Mouse (Mus musculus): ENCODE results near the gene Them4.
A peak's percentile ranks its signal among the peaks of the same experiment; 100 is the strongest.

Gene Them4

DNA sequence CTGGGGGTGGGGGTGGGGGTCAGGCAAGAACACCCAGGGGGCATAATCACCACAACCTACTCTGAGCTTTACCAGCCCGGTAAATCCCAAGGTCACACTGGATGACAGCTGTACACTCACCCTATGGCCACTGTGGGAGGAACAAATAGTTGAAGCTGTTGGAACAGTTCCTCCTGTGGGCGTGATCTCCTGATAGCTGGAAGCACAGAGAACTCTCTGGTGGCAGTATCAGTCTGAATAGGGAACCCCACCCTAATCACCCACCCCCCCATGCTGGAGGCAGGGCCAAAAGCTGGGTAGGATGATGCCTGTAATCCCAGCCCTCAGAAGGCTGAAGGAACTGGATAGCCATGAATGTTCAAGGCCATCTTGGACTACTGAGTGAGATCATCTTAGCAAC is 59.8 kb downstream of the Them4 start:
- no peak for DNase-seq

DNA sequence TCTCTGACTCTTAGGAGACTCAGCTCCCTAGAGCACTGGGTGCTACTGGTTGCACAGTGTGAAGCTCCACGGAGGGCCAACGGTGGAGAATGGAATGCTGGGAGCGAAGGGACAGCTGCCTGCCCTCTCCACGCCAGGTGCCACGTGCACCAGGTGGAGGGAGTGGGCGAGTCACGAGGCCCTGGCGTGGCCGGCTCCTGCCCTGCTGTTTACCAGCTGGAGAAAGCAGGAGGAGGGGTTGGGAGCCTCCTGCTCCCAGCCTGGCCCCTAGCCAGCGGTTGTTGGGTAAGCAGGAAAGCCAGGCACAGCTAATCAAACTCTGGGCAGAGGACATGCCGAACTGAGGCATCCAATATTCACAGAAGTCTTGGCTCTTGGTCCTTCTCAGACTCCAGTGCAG is 61.7 kb downstream of the Them4 start:
- DNase-seq = no peak

DNA sequence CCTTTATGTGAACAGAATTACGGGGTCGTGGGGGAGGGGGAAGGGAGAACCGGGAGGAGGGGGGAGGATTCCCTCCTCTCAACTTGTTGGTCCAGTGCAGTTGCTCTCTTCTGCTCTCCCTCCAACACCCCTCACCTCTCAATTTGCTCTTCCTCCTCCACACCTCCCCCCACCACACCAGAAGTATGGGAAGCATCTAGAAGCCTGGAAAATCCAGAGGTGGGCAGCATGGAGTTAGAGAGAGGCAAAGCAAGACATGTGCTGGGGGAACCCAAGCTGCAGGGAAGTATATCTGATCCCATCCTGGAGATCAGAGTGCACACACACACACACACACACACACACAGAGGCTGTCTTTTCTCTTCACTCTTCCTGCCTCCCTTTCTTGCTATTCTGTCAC is 62.1 kb downstream of the Them4 start:
- DNase-seq = no peak

DNA sequence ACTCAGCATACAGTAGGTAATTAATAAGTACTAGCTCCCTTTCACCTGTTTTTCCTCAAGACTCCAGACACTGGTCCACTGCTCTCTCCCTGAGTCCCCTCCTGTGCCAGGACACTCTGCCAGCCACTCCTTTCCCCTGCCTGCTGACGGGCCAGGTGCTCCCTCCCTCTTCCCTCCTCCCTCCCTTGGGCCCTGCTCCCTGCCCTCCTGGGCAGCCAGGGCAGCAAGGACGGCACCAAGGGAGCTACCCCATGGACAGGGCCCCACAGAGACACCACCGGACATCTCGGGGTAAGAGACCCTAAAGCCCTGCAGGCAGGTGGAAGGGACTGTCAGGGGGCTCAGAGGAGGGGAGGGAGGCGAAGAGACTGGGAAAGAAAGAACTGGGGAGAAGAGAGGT is 62.8 kb downstream of the Them4 start, which contains the start of gene Rorc:
Gene Rorc, plus strand, starts transcription at position 154 of the 400 bp plus-strand sequence.
- DNase-seq = no peak

DNA sequence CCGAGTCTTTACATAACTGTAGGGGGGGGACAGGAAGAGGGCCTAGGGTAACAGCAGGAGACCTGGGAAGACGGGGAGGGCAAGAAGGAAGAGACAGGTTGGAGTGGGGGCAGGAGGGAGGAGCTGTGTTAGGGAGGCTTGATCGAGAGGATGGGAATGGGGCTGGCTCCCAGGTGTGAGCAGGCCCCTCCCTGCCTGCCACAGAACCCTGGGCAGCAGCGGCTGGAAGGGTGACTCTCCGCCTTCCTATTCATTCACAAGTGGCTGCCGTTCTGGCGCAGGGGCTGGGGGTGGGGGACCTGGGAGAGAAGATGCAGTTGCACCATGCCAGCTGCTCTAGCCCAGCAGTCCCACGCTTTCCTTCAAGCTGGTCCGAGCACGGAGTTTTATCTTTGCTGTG is 63.2 kb downstream of the Them4 start:
- DNase-seq = peak; percentile 60

DNA sequence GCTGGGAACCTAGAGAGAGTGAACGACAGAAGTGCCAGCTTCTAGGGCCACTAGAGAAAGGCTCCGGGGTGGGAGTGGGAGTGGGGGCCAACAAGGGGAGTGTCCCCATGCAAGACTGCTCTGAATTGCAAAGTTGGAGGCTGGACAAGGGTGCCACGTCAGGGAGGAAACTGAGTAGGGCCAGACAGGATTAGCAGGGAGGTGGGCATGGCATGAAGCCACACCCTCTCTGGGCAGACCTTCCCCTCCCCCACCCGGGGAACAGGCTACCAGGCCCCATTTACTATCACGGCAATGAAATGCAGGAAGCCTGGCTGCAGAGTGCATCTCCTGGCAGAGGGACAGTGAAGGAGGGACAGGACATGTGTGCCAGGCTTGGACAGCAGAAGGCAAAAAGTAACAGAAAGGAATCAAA is 63.7 kb downstream of the Them4 start:
- peak; percentile 74 for DNase-seq

DNA sequence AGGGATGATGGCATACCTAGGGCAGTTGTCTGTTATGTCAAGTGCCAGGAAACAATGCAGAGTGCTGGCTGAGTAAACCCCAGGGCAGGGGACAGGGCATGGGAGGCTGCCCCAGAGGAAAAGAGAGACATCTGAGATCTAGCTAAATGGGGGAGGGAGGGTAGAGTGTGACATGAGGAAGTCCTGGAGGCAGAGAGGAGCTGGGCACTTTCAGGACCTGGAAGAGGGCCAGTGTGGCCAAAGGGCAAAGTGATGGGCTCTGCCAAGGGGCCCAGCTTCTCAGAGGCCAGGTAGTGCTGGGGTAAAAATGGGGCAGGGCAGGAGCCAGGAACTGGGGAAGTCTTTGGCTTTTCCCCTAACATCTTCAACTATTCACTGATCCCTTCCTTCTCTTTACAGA is 64.7 kb downstream of the Them4 start:
- DNase-seq = peak; percentile 41

DNA sequence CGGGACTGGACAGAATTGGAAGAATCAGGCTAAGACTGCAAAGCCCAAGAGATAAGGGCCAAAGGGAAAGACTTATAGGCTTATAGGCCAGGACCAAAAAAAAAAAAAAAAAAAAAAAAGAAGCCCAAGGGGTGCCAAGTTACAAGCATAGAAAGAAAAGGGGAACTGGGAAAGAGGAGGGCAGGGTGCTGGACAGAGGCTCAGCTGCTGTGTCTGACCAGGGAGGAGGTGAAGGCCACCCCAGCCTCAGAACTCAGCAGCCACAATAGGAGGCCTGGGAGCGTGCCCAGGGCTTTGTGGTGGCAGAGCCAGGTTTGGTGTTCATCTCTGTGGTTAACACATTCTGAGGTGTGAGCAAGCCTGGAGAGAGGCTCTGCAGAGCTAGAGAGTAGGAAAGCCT is 65.3 kb downstream of the Them4 start:
- peak; percentile 56 for DNase-seq

DNA sequence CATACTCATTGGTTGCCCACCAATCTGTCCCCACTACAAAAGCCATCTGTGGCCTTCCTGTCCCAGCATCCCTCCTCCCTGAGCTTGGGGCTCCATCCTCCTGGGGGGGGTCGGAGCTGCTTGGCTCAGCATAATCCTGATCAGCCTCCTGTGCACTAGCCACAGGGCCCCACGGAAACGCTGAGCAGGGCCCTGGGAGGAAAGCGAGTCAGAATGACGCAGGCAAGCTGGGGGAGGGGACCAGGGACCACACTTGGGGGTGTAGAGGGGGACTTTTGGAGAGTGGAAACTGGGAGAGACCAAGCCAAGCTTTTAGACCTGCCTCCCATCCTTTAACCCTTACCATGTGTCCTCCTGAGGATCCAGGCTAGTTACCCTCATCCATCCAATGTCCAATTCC is 66.0 kb downstream of the Them4 start:
- DNase-seq = peak; percentile 83

DNA sequence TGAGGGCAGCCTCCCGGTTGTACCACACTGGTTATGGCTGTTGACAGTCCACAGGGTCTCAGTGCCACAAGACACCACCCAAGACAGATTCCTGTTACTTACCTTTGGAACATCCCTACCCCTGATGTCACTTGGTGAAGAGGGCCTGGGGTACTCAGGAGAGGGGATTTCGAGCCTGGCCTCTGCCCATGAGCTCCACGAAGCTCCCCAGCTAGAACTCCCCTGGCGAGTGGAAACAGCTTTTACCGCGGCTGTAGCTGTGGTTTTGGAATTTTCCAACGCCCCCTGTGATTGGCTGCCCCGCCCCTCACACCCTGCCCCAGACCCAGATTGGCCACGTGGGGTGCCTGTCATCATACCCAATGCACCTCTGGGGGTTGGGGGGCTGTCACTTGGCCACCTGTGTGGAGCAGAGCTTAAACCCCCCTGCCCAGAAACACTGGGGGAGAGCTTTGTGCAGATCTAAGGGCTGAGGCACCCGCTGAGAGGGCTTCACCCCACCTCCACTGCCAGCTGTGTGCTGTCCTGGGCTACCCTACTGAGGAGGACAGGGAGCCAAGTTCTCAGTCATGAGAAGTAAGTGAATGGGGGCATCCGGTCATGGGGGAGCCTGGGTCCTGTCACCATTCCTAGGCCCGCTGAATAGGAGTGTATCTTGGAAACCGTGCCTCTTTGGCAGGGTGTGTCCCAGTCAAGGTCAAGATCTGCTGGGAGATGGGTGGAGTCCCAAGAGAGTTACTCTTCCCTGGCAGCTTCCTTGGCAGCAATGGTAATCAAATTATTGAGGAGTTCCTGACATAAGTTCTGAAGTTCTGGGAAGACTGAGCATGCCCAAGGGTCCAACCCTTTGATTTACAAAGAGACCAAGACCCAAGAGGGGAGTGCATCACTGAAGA is 67.4 kb downstream of the Them4 start:
- peak; percentile 96 for DNase-seq

DNA sequence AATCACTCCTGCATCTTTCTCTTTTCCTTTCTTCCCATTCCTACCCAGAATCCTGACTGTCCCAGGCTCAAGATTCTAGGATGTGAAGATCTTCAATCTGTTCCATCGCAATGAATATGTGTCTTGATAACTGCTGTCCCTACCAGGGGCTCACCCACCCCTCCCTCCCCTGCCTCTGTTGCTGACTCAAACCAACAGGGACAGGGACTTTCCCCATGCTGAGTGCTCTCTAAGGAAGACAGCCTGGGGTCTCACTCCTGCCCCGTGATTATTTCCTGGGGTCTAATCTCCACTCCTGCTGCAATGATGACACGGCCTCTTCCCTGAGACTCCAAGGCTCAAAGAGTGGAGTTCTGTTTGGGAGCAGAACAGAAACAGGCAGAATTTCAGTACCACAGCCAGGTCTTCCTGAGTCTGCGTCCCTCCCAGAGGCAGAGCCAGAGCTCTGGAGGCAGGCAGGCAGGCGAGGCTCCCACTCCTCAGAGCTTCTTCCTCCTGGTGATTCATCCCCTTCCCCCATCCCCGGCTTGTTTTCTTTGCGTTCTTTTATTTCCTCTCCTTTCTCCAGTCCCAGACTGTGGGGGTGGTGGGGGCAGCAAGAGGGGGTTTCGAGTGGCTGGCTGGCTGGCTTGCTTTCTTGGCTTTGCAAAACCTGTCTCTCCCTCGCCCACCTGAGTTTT is 70.1 kb downstream of the Them4 start:
- DNase-seq = peak; percentile 49

All from thymus, postnatal 4 days (tissue).